Mouse (Mus musculus) embryo, embryonic 9.5 days (tissue): Measurements from ENCODE around the gene Klrb1.
"Not testable (repeated sequence)": the region's sequence is repeated elsewhere in the genome, so short reads cannot be mapped to it uniquely, and the experiment has no call there.

Experiments used
- DNase-seq: peaks from one replicate; pipeline ENCODE4 v3.0.0-alpha.2; 2017; ENCODE audit errors: extremely low spot score

The Klrb1 gene

DNA sequence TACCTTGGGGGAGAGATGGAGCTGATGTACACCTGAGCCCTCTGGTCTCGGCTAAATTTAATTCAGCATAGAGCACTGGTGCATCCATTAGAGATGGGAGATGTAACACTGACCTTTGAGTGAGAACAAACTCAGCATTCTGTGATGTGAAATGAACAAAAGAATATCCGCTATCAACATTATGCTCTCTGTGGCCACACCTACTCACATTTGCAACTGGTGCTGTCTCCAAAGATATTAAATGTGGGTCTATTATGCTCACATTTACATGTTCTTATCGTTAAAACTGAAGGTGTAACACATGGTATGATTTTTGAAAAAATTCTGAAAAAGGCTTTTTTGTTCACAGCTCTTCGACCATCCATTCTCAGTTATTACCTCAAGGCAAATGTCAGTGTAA lies at the start of gene Klrb1:
TSS of gene Klrb1 (minus strand) at position 101 of the 400 bp plus-strand sequence.
- no peak for DNase-seq

DNA sequence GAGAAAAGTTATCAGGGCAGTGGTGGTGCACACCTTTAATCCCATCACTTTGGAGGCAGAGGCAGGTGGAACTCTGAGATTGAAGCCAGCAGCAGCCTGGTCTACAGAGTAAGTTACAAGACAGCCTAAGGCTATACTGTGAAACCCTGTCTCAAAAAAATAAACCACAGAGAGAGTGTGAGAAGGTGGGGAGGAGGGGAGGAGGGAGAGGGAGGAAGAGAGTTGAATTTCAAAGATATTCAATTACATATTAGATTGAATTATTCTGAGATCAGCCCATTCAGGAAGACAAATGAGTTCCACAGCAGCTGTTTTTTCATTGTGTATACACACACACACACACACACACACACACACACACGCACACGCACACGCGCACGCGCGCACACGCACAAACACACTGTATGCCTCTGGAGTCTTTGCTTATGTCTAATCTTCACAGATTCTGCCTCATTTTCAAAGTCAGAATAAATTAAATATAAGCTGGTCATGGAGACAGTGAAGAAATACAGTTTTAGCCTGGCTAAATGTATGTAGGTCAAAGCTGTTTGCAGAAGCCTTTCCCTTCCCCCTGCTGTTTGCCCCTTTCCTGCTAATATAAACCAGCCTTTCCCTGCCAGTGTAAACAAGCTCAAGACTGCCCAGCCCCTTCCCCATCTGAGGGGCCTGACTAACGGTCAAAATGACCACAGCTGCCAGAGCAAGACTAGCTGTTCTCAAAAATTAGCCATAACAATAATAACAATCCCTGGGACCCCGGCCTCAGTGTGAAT lies 46.8 kb upstream of the Klrb1 start:
- peak; percentile 39 for DNase-seq

- DNase-seq = no peak
These were observed 45.2 kb upstream of the Klrb1 start for GRCm38 (mm10) chr6:128768047-128768446.

GRCm38 (mm10) chr6:128766486-128767254 lies 43.8 kb upstream of the Klrb1 start:
- peak; percentile 54 for DNase-seq

GRCm38 (mm10) chr6:128765211-128765610 lies 42.4 kb upstream of the Klrb1 start:
- no peak for DNase-seq

GRCm38 (mm10) chr6:128764598-128764997 lies 41.7 kb upstream of the Klrb1 start:
- no peak for DNase-seq

GRCm38 (mm10) chr6:128763736-128764523 lies 41.1 kb upstream of the Klrb1 start:
- peak; percentile 99 for DNase-seq

DNA sequence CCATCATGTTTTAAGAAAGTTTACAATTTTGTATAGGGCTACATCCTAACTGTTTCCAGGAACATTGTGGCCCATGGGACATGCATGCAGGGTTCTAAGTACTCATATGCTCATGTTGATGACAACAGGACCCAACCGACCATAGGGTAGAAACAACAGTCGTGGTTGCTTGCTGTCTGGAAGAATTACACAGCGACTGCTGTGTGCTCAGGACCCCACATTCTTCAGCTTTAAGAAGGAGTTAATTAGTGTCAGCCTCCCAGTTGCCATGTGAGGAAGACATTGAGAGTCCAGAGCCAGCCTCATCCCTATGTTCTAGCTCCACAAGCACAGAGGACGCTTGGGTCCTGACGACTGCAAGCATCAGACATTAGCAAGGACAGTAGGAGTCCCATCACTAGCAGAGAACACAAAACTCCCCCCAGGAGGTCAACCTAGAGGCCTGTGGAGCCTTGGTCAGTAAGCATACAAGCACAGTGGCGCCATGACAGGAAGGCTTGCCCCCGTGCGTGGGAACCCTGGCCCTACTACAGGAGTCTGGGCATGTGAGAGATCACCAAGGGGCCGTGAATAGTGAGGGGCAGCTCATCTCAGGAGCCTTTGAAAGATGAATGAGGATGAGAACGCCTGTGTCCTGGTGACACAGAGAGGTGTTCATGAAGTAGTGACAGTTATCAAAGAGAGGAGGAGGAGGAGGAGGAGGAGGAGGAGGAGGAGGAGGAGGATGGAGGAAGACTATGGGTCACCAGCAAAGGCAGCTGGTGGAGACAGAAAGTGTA lies 40.2 kb upstream of the Klrb1 start:
- DNase-seq = not testable (repeated sequence)

DNA sequence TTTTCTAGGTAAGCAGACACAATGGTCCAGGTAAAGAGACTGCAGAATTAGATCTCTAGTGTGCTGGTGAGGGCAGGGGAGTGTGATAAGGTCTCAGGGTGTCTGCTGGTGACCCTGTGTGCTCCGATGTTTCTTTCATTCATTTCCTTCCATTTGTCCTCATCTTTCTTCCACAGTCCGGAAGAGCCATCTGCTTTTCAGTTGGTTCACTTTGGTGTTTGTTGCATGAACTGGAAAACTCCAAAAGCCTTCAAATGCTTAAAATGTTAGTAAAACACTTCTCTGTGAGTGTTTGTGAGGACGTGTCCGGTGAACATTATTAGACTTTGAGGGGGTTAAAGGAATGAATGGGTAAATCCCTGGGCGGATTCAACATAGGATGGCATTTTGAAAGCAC lies 38.3 kb upstream of the Klrb1 start:
- peak; percentile 42 for DNase-seq

DNA sequence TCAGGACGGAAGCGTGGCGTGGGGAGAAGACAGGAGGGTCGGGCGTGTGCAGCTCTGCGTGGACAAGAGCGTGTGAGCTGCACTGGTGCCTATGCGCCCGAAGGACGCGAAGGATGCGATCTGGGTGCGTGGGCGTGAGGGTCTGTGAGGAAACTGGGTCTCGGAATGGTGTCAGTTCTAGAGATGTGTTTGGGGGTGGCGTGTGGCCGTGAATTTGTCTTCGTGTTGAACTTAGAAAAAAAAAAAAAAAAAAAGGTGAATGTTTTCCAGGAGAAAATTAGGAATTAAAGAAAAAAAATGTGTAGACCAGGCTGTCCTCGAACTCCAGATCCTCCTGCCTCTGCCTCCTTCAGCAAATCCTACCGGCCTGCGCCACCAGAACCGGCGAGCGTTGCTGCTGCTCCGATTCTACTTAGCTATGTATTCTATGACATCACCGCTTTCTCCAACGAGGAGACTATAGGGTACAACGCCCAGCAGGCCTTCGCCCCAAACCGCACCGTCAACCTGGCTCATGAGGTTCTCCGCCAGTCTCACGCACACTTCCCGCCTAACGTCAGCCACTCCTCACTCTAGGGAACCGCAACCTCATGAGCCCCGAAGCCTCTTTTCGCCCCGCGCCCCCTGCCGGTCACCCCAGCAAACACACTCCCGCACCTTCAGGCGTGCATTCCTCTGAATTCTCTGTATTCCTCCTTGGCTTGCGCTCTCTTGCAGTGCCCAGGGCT lies 37.7 kb upstream of the Klrb1 start:
- peak; percentile 90 for DNase-seq

GRCm38 (mm10) chr6:128760016-128760415 lies 37.2 kb upstream of the Klrb1 start:
- DNase-seq = peak; percentile 91

DNA sequence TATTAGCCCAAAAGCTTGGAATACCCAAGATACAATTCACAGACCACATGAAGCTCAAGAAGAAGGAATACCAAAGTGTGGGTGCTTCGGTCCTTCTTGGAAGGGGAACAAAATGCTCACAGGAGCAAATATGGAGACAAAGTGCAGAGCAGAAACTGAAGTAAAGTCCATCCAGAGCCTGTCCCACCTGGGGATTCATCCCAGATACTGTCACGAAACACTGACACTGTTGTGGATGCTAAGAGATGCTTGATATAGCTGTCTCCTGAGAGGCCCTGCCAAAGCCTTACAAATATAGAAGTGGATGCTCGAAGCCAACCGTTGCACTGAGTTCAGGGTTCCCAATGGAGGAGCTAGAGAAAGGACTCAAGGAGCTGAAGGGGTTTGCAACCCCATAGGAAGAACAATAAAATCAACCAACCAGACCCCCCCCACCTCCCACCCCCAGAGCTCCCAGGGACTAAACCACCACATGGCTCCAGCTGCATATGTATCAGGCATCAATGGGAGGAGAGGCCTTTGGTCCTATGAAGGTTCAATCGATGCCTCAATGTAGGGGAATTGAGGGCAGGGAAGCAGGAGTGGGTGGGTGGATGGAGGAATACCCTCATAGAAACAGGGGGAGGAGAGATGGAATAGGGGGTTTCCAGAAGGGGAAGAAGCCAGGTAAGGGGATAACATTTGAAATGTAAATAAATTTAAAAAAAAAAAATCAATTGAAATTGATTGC lies 36.5 kb upstream of the Klrb1 start:
- no peak for DNase-seq

- not testable (repeated sequence) for DNase-seq
These were observed 32.5 kb upstream of the Klrb1 start for GRCm38 (mm10) chr6:128755402-128755763.

- DNase-seq = not testable (repeated sequence)
These were observed 32.0 kb upstream of the Klrb1 start for GRCm38 (mm10) chr6:128754748-128755401.

GRCm38 (mm10) chr6:128754265-128754664 lies 31.4 kb upstream of the Klrb1 start:
- not testable (repeated sequence) for DNase-seq

GRCm38 (mm10) chr6:128753610-128754224 lies 30.9 kb upstream of the Klrb1 start:
- DNase-seq = peak; percentile 74

- not testable (repeated sequence) for DNase-seq
These were observed 24.1 kb upstream of the Klrb1 start for GRCm38 (mm10) chr6:128747006-128747405.

DNA sequence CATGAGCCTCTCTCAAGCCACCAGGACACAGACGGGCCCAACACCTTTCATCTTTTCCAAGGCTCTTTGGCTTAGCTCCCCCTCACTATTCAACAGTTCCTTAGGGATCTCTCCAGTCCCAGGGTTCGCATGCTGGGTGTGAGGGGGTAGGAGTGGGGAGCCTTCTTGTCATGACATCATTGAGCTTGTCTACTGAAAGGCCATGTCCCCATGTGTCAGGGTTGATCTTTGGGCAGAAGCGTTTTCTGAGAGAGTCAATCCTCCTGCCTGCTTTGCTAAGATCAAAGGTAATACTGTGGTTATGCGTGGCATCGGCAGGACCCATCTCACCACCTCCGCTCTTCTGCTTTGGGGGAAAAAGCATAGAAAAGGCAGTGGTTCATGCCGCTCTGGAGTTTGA lies 14.6 kb upstream of the Klrb1 start:
- DNase-seq = no peak

- DNase-seq = no peak
These were observed 13.2 kb upstream of the Klrb1 start for GRCm38 (mm10) chr6:128736100-128736499.
